Mouse (Mus musculus): ENCODE data around the gene D10Wsu102e.

The D10Wsu102e gene

DNA sequence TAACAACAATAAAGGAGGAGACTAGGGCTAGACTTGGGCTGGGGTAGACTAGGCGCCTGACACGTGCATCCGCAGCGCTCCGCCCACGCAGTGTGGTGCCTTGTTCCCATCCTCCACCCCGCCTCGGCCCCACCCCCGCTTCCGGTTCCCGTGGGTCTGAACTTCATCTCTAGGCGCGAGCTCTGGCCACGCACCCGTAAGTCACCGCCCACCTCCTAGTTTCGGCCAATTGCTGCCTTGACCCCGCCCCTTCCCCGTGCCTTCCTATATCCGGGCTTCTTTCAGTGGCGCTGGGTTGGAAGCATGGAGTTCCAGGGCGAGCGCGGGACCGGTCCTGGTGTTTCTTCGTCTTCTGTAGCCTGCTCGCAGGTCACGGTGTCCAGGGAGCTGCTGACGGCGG is at the start of gene D10Wsu102e:
Gene D10Wsu102e, plus strand, starts transcription at position 266 of the 400 bp plus-strand sequence.
- DNase-seq (ENCODE audit: extremely low spot score) = peak; percentile 97

DNA sequence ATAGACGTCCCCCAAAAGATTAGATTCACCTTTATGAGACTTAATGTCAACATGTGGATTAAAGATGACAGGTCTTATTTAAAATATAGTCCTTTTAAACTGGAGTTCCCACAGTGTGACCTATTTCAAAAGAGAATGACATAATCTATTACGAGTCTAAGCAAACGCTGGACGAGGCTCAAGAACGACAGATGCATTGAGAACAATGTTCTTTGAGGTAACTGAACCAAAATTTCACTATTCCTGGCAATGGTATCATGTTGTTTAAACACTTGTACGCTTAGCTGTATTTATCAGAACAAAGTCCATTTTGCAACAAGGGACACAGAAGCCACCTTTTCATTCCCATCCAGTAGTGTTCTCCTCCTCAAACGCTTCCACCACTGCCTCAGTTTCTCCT is 49.7 kb upstream of the D10Wsu102e start:
- no peak for DNase-seq (ENCODE audit: extremely low spot score)

DNA sequence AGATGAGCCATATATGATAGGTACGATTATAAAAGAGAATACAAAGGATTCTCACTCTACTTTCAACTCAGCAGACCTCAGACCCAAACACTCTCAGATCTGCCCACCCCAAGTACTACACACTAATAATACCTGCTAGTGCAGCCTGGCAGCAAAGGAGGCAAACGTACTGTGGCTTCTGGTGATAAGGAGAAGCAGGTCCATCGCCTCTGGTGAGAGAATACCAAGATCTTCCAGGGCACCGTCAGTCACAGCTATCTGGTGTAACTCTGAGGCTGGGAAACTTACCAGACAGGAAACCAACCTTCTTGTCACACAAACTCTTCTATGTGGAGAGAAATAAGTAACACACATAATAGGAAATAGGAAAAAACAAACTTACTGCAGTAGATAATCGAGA is 47.0 kb upstream of the D10Wsu102e start:
- DNase-seq (ENCODE audit: extremely low spot score) = no peak

DNA sequence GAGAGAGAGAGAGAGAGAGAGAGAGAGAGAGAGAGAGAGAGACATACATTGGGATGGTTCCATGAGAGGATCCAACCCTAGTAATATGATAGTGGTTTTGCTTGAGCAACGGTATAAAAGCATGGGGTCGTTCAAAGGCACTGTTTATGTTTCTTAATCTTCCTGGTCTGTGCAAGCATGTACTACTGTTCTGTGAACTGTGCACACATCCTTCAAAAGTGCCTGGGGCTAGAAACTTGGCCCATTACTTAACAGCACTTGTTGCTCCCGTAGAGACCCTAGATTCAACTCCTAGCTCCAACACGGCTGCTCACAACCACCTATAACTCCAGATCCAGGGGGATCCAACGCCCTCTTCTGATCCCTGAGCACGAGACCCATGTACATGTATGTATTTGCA is 39.6 kb upstream of the D10Wsu102e start:
- DNase-seq (ENCODE audit: extremely low spot score) = no peak

DNA sequence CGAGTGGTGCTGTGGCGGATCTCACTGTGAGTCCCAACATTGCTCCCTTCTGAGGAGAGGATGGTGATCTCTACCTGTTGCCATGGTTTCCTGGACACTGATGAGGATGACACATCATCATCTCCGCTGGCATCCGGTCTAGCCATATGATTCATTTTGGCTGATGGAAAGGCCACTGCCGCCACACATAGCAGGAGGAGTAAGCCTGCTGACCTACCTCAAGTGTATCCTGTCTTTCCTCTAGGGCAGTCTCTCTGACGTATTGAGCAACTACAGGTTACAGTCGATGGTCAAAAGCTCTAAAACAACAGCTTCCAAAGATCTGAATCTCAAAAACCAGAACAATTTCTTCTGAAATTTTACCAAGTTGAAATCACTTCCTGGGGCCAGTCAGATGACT is 39.2 kb upstream of the D10Wsu102e start:
- no peak for DNase-seq (ENCODE audit: extremely low spot score)

DNA sequence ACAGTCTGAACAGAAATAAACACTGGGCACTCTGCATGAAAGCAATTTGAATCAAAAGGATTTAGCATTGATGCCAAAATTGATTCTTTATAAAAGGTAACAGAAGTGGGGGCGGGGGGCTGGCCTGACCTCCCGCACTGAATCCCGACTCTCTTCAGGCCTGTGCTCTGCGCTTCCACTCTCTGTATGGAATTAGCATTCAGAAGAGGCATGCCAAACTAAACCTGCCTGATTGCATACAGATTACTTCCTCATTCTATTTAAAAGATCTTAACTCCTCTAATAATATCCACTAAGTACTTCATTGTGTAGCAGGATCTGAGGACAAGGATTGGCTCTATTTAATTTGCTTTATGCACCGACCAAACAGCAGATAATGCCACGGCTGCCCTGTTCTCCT is 38.5 kb upstream of the D10Wsu102e start:
- no peak for DNase-seq (ENCODE audit: extremely low spot score)

DNA sequence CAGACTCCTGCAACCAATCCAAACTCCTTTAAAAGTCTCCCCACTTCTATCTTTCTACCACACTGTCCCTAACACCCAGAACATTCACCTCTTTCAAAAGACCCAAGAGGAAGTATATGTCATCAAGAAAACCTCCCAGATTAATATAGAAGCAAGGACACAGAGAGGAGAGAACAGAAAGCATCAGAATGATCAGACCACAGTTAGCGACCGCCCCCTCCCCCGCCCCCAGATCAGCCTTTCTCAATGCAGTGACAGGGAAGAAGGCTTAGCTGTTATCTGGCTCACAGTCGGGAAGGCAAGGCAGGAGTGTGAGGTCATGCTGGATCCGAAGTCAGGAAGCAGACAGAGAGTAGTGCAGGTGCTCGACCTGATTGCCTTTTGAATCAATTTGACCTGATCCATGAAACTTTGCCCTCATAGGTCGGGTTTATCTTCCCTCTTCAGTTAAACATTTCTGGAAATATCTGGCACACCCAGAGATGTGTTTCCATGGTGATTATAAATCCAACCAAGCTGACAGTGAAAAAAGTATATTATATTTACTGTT is 37.4 kb upstream of the D10Wsu102e start:
- DNase-seq (ENCODE audit: extremely low spot score) = no peak

DNA sequence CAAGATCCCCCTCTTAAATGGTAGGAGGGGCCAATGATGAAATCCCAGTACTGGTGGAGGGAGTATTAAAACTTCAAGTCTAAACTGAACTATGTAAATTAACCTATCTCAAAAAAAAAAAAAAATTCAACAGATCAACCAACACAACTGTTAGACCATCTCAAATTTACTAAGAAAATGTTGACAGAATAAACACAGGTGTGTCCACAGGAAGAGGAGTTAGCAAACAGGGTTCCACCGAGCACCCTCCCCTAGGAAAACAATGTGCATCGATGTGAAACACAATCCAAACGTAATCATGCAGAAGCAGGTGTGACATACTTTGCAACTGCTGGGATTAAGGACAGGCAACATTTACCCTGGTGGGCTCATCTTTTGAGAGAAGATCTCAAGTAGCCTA is 35.1 kb upstream of the D10Wsu102e start:
- DNase-seq (ENCODE audit: extremely low spot score) = no peak

DNA sequence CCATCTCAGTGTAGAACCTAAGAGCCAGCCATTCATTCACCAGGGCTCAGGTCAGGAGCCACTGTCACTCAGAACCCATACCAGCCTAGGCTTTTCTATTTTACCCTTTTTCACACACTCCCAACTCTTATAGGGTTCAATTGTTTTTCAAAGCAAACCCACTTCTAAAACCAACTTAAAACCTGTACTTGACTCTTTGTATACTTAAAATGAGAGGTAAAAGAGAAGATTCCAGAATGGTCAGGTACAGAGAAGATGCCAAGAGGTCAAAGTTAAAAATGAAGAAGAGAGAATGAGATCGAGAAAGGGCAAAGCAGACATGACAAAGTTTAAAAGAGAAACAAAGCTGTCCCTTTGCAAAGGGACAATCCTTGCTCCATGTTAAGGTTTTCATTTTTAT is 34.1 kb upstream of the D10Wsu102e start:
- DNase-seq (ENCODE audit: extremely low spot score) = no peak

DNA sequence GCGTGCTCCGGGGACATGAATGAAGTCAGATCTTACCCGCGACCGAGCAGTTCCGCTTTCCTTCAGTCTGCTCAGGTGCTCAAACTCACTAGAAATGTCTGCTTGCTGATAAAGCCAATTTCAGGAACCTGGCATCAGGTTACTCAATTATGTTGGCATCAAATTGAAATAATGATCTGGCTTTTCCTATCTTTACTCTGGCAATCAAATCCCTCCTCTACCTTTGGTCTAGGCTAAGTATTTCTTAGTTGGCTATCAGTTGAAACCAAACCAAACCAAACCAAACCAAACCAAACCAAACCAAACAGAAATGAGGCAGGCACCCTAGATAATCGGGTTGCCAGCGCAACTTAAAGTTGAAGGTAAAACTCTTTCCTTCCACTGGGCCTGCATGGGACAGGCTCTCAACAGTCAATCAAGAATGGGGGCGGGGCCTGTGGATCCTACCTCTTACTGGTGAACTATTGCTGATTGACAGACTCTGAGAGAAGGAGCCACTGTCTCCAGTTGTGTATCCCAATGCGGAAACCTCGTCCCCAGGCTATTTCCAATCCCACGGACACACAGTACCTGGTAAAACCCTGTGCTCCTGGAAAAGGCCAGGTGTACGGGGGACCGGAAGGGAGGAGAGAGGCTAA is 33.3 kb upstream of the D10Wsu102e start:
- no peak for DNase-seq (ENCODE audit: extremely low spot score)

DNA sequence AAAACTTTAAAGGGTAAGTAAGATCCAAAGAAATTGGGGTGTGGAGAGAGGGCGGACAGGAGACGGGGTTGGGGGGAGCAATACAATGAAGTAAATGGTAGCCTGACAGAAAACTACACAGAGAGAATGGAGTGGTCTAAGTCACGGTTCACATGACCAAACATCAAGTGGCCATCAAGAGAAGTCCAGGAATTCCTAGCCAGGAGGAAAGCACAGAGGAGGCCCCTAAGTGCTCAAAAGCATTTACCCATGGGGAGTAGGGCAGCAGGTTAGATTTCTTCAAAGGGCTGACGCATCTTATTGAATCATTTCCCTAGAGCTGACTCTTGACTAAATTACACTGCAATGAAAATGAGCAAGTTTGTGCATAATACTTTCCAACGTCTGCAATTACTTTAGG is 31.2 kb upstream of the D10Wsu102e start:
- no peak for DNase-seq (ENCODE audit: extremely low spot score)

DNA sequence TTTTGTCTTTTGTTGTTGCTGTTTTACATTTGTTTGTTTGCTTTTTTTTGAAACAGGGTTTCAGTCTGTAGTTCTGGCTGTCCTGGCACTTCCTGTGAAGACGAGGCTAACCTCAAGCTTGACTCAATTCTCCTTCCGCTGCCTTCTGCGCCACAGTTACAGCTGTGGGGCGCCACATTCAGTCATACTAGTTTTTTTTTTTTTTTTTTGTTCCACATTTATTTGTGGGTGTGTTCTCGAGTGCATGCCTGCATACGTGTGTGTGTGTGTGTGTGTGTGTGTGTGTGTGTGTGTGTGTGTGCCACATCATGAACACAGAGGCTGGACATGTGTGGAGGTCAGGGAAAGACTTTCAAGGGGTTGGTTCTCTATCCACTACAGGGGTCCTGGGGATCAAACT is 29.7 kb upstream of the D10Wsu102e start:
- no peak for DNase-seq (ENCODE audit: extremely low spot score)

DNA sequence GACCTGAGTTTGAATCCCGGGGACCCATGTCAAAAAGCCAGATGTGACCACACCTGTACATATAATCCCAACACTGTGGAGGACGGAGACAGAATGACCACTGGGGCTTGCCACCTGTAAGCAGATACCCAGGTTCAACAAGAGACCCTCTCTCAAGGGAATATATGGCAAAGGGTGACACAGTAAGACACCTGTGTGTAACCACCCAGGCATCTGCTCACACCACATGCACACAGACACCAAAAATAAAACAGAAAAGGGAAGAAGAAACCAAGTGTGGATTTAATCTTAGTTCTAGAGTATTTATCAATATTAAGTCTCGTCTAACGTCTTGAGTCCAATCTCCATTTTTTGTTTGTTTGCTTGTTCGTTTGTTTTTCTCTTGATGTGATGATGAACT is 28.2 kb upstream of the D10Wsu102e start:
- no peak for DNase-seq (ENCODE audit: extremely low spot score)

DNA sequence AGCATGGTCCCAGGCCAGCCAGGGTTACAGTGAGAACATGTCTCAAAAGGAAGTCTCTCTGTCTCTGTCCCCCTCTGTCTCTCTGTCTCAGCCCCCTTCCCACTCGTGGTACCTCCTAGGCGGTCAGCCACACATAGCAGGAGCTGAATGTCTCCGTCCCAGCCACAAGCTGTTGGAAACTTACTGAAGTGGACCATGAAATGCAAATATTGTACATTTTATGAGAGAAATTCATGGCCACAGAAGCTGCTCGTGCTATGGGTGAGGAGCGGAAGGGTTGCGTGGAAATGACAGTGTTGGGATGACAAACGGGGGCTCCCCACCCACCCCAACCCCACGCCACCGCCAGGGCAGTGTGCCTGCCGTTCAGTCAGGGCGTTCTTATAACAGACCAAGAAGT is 27.4 kb upstream of the D10Wsu102e start:
- no peak for DNase-seq (ENCODE audit: extremely low spot score)

DNA sequence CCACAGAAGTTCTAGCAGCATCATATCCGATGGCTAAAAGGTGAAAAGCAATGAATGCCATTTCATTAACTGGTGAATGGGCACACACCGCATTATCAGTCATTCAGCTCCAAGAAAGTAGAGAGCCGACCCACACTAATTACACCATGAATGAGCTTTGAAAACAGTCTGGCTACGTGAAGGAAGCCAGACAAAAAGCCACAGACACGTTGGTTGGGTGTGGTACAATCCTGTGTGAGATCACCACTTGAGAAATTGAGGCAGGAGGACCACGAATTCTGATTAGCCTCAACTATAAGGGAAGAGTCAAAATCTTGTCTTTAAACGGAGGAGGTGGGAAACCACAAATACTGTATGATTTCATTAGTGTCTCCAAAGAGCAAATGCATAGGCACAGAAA is 23.7 kb upstream of the D10Wsu102e start:
- DNase-seq (ENCODE audit: extremely low spot score) = no peak

DNA sequence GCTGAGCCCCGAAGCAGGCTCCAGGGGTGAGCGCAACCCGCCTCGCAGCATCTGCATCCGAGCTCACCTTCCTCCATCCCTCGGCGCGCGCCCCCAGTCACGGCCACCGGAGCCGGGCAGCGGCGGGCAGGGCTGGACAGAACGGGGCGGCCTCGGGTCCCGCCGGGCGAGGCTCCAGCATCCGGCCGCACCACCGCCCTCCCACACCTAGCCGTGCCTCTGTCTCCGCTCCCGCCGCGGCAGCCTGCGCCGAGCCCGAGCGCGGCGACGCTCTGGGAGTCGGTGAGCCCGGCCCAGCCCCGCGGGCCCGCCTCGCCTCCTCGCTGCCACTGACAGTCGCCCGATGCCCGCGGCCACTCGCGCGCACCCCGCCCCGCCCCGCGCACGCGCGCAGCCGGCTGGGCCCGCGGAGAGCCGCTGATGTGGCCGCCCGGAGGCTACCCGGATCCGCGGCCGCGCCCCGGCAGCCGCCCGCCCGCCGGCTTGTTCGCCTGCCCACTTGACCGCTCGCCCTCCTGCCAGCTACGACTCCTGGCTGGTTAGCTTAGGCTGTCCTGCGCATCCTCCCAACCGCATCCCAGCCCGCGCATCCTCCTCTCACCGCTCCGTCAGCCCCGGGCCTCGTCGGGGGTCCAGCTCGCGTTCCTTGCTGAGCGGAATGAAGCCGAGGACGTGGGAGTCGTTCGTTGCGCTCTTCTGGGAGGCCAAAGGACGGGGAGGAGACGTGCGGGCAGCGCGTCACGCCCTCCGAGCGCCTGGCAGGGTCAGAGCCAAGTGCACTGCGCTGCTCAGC is 22.7 kb upstream of the D10Wsu102e start, which contains the start of gene Slc41a2:
Gene Slc41a2, minus strand, starts transcription at position 724 of the 793 bp plus-strand sequence.
- DNase-seq (ENCODE audit: extremely low spot score) = peak; percentile 55

DNA sequence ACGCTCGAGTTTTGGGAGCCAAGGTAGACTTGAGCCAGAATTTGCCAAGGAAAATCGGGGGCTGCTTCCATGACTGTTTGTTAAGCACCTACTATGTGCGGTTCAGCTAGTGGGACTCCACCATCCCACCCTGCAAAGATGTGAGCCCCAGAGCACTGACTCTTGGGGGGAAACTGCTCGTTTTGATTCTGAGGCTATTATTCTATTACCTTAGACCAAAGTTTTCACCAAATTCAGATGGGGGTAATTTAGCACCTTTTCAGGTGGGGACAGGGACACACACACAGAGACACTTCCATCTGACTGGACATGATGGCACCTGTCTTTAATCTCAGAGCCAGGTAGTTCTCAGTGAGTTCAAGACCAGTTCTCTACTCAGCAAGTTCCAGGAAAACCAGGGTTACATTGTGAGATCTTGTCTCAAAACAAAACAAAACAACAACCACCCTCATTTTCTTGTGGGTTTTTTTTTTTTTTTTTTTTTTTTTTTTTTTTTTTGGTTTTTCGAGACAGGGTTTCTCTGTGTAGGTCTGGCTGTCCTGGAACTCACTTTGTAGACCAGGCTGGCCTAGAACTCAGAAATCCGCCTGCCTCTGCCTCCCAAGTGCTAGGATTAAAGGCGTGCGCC is 21.9 kb upstream of the D10Wsu102e start:
- DNase-seq (ENCODE audit: extremely low spot score) = no peak

DNA sequence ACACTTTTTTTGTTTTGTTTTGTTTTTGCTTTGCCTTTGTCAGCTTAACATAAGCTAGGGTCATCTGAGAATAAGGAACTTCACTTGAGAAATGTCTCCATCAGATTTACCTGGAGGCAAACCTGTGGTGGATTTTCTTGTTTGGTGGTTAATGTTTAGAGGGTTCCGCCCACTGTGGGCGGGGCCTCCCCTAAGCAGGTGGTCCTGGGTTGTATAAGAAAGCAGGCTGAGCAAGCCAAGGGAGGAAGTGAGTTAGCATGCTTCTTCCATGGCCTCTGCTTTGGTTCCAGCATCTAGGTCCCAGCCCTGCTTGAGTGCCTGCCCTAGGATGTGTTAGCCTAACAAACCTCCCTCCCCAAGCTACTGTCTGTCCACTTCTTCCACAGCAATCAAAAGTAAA is 18.8 kb upstream of the D10Wsu102e start:
- no peak for DNase-seq (ENCODE audit: extremely low spot score)

DNA sequence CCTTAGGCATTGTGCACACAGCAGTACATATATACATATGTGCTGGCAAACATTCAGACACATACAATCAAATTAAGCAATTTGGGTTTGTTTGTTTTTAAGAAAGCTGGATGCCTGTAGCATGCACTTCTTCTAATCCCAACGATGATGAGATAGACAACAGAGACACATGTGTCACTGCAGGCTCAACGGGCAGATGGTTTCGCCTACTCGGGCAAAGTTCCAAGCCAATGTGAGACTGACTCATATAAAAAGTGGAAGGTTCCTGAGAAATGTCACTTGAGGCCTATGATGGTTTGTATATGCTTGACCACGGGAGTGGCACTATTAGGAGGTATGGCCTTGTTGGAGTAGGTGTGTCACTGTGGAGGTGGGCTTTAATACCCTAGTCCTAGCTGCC is 16.9 kb upstream of the D10Wsu102e start:
- no peak for DNase-seq (ENCODE audit: extremely low spot score)

DNA sequence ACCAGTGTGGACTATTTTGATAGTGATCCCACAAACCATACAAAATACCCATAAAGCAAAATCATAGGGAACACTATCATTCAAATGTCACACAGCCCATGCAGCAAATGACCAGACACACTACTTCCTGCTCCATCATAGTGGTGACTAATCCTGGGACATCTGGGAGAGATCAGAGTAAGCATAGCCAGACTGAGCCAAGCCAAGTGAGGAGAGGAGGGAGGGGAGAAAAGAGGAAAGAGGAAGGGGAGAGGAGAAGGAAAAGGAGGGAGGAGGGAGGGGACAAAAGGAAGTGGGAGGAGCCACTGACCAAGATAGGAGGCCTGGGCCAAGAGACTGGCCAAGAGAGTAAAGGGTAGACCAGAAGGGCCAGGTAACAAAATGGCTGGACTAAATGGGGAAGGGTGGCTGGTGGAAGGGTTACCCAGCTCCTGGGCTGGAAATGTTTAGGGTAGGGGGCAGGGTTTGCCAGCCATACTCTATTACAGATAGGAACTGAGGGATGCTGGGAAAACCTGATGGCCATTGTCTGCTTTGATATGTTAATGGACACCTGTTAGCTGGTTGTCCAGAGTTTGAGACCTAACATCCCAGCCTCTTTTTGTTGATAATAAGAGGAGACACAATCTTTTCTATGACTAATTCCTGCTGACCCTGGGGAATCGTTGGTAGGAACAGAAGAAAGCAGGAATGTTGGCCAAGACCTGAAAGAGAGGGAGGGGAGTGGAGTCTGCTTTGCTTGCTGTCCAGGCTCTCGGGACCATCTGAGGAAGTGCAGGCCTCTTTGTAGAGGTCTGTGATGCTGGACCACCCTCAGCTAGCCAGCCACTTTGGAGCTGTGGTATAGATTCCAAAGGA is 16.0 kb upstream of the D10Wsu102e start:
- DNase-seq (ENCODE audit: extremely low spot score) = no peak

DNA sequence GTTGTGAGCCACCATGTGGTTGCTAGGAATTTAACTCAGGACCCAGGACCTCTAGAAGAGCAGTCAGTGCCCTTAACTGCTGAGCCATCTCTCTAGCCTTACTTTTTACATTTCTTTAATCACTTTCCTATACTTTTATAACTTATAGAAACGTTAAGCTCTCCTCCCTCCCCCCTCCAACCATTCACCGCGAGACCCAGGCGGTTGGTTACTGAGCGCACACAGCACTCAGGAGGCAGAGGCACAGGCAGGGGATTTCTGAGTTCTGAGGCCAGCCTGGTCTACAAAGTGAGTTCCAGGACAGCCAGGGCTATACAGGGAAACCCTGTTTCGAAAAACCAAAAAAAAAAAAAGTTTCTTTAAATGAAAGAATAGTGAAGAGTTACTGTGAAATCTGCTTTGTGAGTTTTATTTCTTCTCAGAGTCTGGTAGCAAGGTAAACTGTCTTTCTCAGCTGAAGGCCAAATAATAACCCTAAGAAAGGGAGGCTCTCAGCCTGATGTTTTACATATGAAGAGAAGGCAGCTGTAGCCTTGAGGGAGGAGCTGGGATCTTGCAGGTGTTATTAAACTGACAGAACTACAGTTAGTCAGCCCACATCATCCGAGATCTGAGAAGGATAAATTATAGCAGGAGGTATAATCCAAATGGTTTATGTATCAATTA is 14.2 kb upstream of the D10Wsu102e start:
- DNase-seq (ENCODE audit: extremely low spot score) = no peak

All from embryo, embryonic 9.5 days (tissue).